Mouse (Mus musculus): ENCODE data around the gene Irgc1. TPM values are rescaled to one million over a fixed set of nuclear protein-coding genes. Genes with fewer than 3 reads are reported as not detected.

Gene Irgc1
- total and polyA plus RNA-seq, 3 experiments, result not detected

GRCm38 (mm10) chr7:24480121-24480941 lies 28.2 kb upstream of the Irgc1 start:
- Histone ChIP-seq H3K4me3 (ENCODE audit: control insufficient read depth in 1 of 2, insufficient read depth in 1 of 2, low read depth in 2 of 2, low read length in 2 of 2) (no peak overlapping the region), H3K79me2 (ENCODE audit: control insufficient read depth, insufficient read depth, low read length, poor library complexity) (no peaks in the 10 kb centered on the region), H3K9me3 (replicated peaks; ENCODE audit: insufficient read depth, low read length) (no peaks in the 10 kb centered on the region), H3K27ac (ENCODE audit: control insufficient read depth, low read depth, low read length) (no peak overlapping the region), H3K4me1 (ENCODE audit: control insufficient read depth in 1 of 2, insufficient read depth in 2 of 2, low read length in 2 of 2) (no peaks in the 10 kb centered on the region; a peak in 2 of 4 replicates), H3K36me3 (ENCODE audit: control insufficient read depth in 1 of 2, insufficient read depth in 2 of 2, low read length in 2 of 2) (no peaks in the 10 kb centered on the region), H3K27me3 (ENCODE audit: control insufficient read depth in 1 of 2, insufficient read depth in 2 of 2, low read length in 2 of 2) (peaks cover 1 to 2% of the 10 kb centered on the region in 2 experiments; a peak in 2 of 4 replicates), H3K9ac (ENCODE audit: control insufficient read depth, low read depth, low read length, poor library complexity, severe bottlenecking) (no peak overlapping the region)
- no peak for DNase-seq (ENCODE audit: low read depth, low spot score)
- TF ChIP-seq ZMIZ1 (IDR thresholded peaks at IDR 0.05; ENCODE audit: low read depth, low read length) (no peak), ZKSCAN1 (IDR thresholded peaks at IDR 0.05; ENCODE audit: low read depth, low read length) (no peak), HCFC1 (IDR thresholded peaks at IDR 0.05; ENCODE audit: low read depth, low read length) (no peak), USF2 (IDR thresholded peaks at IDR 0.05; ENCODE audit: borderline replicate concordance in 1 of 2, insufficient read depth in 1 of 2, low read depth in 1 of 2, low read length in 2 of 2) (no peak), MAX (IDR thresholded peaks at IDR 0.05; ENCODE audit: low read length) (no peak), MYB (IDR thresholded peaks at IDR 0.05; ENCODE audit: low read depth, low read length) (no peak), BHLHE40 (IDR thresholded peaks at IDR 0.05; ENCODE audit: borderline replicate concordance, low read depth, low read length) (no peak), RCOR1 (IDR thresholded peaks at IDR 0.05; ENCODE audit: low read depth, low read length) (no peak)

- Histone ChIP-seq H3K4me1 (ENCODE audit: control insufficient read depth in 1 of 2, insufficient read depth in 2 of 2, low read length in 2 of 2) (no peaks in the 10 kb centered on the region; a peak in 2 of 4 replicates), H3K27ac (ENCODE audit: control insufficient read depth, low read depth, low read length) (no peak overlapping the region), H3K27me3 (ENCODE audit: control insufficient read depth in 1 of 2, insufficient read depth in 2 of 2, low read length in 2 of 2) (peaks cover 1 to 2% of the 10 kb centered on the region in 2 experiments; a peak in 2 of 4 replicates), H3K4me3 (ENCODE audit: control insufficient read depth in 1 of 2, insufficient read depth in 1 of 2, low read depth in 2 of 2, low read length in 2 of 2) (no peak overlapping the region), H3K9me3 (replicated peaks; ENCODE audit: insufficient read depth, low read length) (no peaks in the 10 kb centered on the region), H3K9ac (ENCODE audit: control insufficient read depth, low read depth, low read length, poor library complexity, severe bottlenecking) (no peak overlapping the region), H3K79me2 (ENCODE audit: control insufficient read depth, insufficient read depth, low read length, poor library complexity) (no peaks in the 10 kb centered on the region), H3K36me3 (ENCODE audit: control insufficient read depth in 1 of 2, insufficient read depth in 2 of 2, low read length in 2 of 2) (no peaks in the 10 kb centered on the region)
- DNase-seq (ENCODE audit: low read depth, low spot score), result no peak
- TF ChIP-seq ZKSCAN1 (IDR thresholded peaks at IDR 0.05; ENCODE audit: low read depth, low read length) (no peak), E2F4 (IDR thresholded peaks at IDR 0.05; ENCODE audit: borderline replicate concordance, low read depth, low read length) (no peak), CHD2 (IDR thresholded peaks at IDR 0.05; ENCODE audit: low read length) (no peak), MYB (IDR thresholded peaks at IDR 0.05; ENCODE audit: low read depth, low read length) (no peak), MAFK (IDR thresholded peaks at IDR 0.05; ENCODE audit: borderline replicate concordance, low read depth, low read length) (no peak), ETS1 (IDR thresholded peaks at IDR 0.05; ENCODE audit: low read depth, low read length) (no peak), EP300 (IDR thresholded peaks at IDR 0.05; ENCODE audit: low read depth in 1 of 2, low read length in 2 of 2) (no peak), RCOR1 (IDR thresholded peaks at IDR 0.05; ENCODE audit: low read depth, low read length) (no peak)
Observed at GRCm38 (mm10) chr7:24479685-24480084, 27.6 kb upstream of the Irgc1 start.

All from MEL (cell line).